Mouse (Mus musculus): Measurements from ENCODE around the gene Acot2. TPM values are rescaled to one million over a fixed set of nuclear protein-coding genes. Genes with fewer than 3 reads are reported as not detected.
"Not testable (repeated sequence)": the region's sequence is repeated elsewhere in the genome, so short reads cannot be mapped to it uniquely, and the experiment has no call there.

Gene Acot2
- polyA plus RNA-seq (2012; rRNA removed), result 7.3 and 8.0 TPM in 2 replicates

- Histone ChIP-seq H3K4me1 (ENCODE audit: control insufficient read depth, insufficient read depth, low read length) (no peaks in the 10 kb centered on the region), H3K4me3 (ENCODE audit: insufficient read depth, low read length) (peak within 1 kb of the TSS; percentile 42), H3K27ac (ENCODE audit: insufficient read depth, low read length) (peak within 1 kb of the TSS; percentile 92)
- TF ChIP-seq CTCF (IDR thresholded peaks at IDR 0.05; ENCODE audit: extremely low read depth, insufficient read depth, low read length) (peak; percentile 60), POLR2A (IDR thresholded peaks at IDR 0.05; ENCODE audit: extremely low read depth, insufficient read depth, low read length) (peak; percentile 61; the same call in 1 of the 2 replicates)
Measured at GRCm38 (mm10) chr12:83987583-83988441, at the start of gene Acot2. TSS of gene Acot2 (plus strand) at chr12:83987861.

GRCm38 (mm10) chr12:83938592-83938991 is 49.1 kb upstream of the Acot2 start:
- H3K4me3 ChIP-seq (ENCODE audit: insufficient read depth, low read length); H3K4me1 ChIP-seq (ENCODE audit: control insufficient read depth, insufficient read depth, low read length); H3K27ac ChIP-seq (ENCODE audit: insufficient read depth, low read length): not testable (repeated sequence)

GRCm38 (mm10) chr12:83939332-83939731 is 48.3 kb upstream of the Acot2 start:
- no peak overlapping the region for H3K27ac ChIP-seq (ENCODE audit: insufficient read depth, low read length)
- H3K4me1 ChIP-seq (ENCODE audit: control insufficient read depth, insufficient read depth, low read length), result peaks cover 2% of the 10 kb centered on the region; the same call in 1 of the 2 replicates
- no peak for TF ChIP-seq CTCF (IDR thresholded peaks at IDR 0.05; ENCODE audit: extremely low read depth, insufficient read depth, low read length)
- TF ChIP-seq POLR2A (IDR thresholded peaks at IDR 0.05; ENCODE audit: extremely low read depth, insufficient read depth, low read length), result no peak
- H3K4me3 ChIP-seq (ENCODE audit: insufficient read depth, low read length), result no peak overlapping the region

GRCm38 (mm10) chr12:83940031-83940430 is 47.6 kb upstream of the Acot2 start:
- TF ChIP-seq POLR2A (IDR thresholded peaks at IDR 0.05; ENCODE audit: extremely low read depth, insufficient read depth, low read length), result no peak
- no peak for TF ChIP-seq CTCF (IDR thresholded peaks at IDR 0.05; ENCODE audit: extremely low read depth, insufficient read depth, low read length)
- Histone ChIP-seq H3K4me1 (ENCODE audit: control insufficient read depth, insufficient read depth, low read length) (peaks cover 2% of the 10 kb centered on the region; the same call in 1 of the 2 replicates), H3K27ac (ENCODE audit: insufficient read depth, low read length) (no peak overlapping the region), H3K4me3 (ENCODE audit: insufficient read depth, low read length) (no peak overlapping the region)

- TF ChIP-seq POLR2A (IDR thresholded peaks at IDR 0.05; ENCODE audit: extremely low read depth, insufficient read depth, low read length) (no peak), CTCF (IDR thresholded peaks at IDR 0.05; ENCODE audit: extremely low read depth, insufficient read depth, low read length) (no peak)
- Histone ChIP-seq H3K4me3 (ENCODE audit: insufficient read depth, low read length) (no peak overlapping the region), H3K27ac (ENCODE audit: insufficient read depth, low read length) (no peak overlapping the region)
Measured at GRCm38 (mm10) chr12:83941938-83942337, 45.7 kb upstream of the Acot2 start.

GRCm38 (mm10) chr12:83947260-83947811 is 40.3 kb upstream of the Acot2 start:
- TF ChIP-seq CTCF (IDR thresholded peaks at IDR 0.05; ENCODE audit: extremely low read depth, insufficient read depth, low read length), result no peak
- TF ChIP-seq POLR2A (IDR thresholded peaks at IDR 0.05; ENCODE audit: extremely low read depth, insufficient read depth, low read length), result no peak
- Histone ChIP-seq H3K4me1 (ENCODE audit: control insufficient read depth, insufficient read depth, low read length) (peaks cover 4% of the 10 kb centered on the region; the same call in 1 of the 2 replicates), H3K4me3 (ENCODE audit: insufficient read depth, low read length) (no peak overlapping the region), H3K27ac (ENCODE audit: insufficient read depth, low read length) (no peak overlapping the region)

More at GRCm38 (mm10) chr12:83941938-83942337, 45.7 kb upstream of the Acot2 start:
- peaks cover 2% of the 10 kb centered on the region for H3K4me1 ChIP-seq (ENCODE audit: control insufficient read depth, insufficient read depth, low read length)

GRCm38 (mm10) chr12:83949043-83949442 is 38.6 kb upstream of the Acot2 start:
- TF ChIP-seq POLR2A (IDR thresholded peaks at IDR 0.05; ENCODE audit: extremely low read depth, insufficient read depth, low read length) (no peak), CTCF (IDR thresholded peaks at IDR 0.05; ENCODE audit: extremely low read depth, insufficient read depth, low read length) (no peak)
- Histone ChIP-seq H3K4me3 (ENCODE audit: insufficient read depth, low read length) (no peak overlapping the region), H3K27ac (ENCODE audit: insufficient read depth, low read length) (no peak overlapping the region), H3K4me1 (ENCODE audit: control insufficient read depth, insufficient read depth, low read length) (peaks cover 5% of the 10 kb centered on the region; the same call in 1 of the 2 replicates)

GRCm38 (mm10) chr12:83949776-83950492 is 37.7 kb upstream of the Acot2 start:
- H3K4me3 ChIP-seq (ENCODE audit: insufficient read depth, low read length), result peak overlapping the region; percentile 52
- TF ChIP-seq CTCF (IDR thresholded peaks at IDR 0.05; ENCODE audit: extremely low read depth, insufficient read depth, low read length), result no peak
- TF ChIP-seq POLR2A (IDR thresholded peaks at IDR 0.05; ENCODE audit: extremely low read depth, insufficient read depth, low read length), result no peak
- H3K27ac ChIP-seq (ENCODE audit: insufficient read depth, low read length), result no peak overlapping the region
- peaks cover 5% of the 10 kb centered on the region; the same call in 1 of the 2 replicates for H3K4me1 ChIP-seq (ENCODE audit: control insufficient read depth, insufficient read depth, low read length)

GRCm38 (mm10) chr12:83950493-83950839 is 37.2 kb upstream of the Acot2 start, which contains the start of gene Riox1:
TSS of gene Riox1 (plus strand) at chr12:83950608.
- H3K4me1 ChIP-seq (ENCODE audit: control insufficient read depth, insufficient read depth, low read length), result peaks cover 5% of the 10 kb centered on the region; the same call in 1 of the 2 replicates
- H3K27ac ChIP-seq (ENCODE audit: insufficient read depth, low read length), result peak within 1 kb of the TSS; percentile 79
- TF ChIP-seq CTCF (IDR thresholded peaks at IDR 0.05; ENCODE audit: extremely low read depth, insufficient read depth, low read length) (no peak), POLR2A (IDR thresholded peaks at IDR 0.05; ENCODE audit: extremely low read depth, insufficient read depth, low read length) (peak; percentile 62; the same call in 1 of the 2 replicates)
- peak within 1 kb of the TSS; percentile 52 for H3K4me3 ChIP-seq (ENCODE audit: insufficient read depth, low read length)

Measured in cortical plate, adult 2 months (tissue).